Mouse (Mus musculus) E14TG2a.4 (cell line): Measurements from ENCODE around the gene Olfr1102.

Experiments used
- H3K27me3 ChIP-seq: 2 replicates; pipeline ENCODE4 v1.6.1; 2014; ENCODE audit warnings: low read length, control low read depth; ENCODE audit not compliant: insufficient read depth
- H3K36me3 ChIP-seq: 2 replicates; pipeline ENCODE4 v1.6.1; 2014; ENCODE audit warnings: low read length, control low read depth; ENCODE audit not compliant: insufficient read depth
- H3K4me1 ChIP-seq: replicated peaks from 2 replicates; pipeline ENCODE4 v1.6.1; 2014; ENCODE audit warnings: low read depth, low read length, control low read depth
- H3K4me3 ChIP-seq: replicated peaks from 2 replicates; pipeline ENCODE4 v1.5.1; 2014; ENCODE audit warnings: mild to moderate bottlenecking, low read length
- H3K9me3 ChIP-seq: 2 replicates; pipeline ENCODE4 v1.6.1; 2014; ENCODE audit warnings: low read length, control low read depth
- CTCF ChIP-seq: conservative IDR thresholded peaks from 2 replicates; pipeline ENCODE4 v1.5.1; 2014; ENCODE audit warnings: low read length
- NANOG ChIP-seq: IDR thresholded peaks from 2 replicates; pipeline ENCODE4 v1.6.1; 2014; ENCODE audit warnings: borderline replicate concordance, low read length, mixed read lengths
- POU5F1 ChIP-seq: IDR thresholded peaks from 2 replicates; pipeline ENCODE4 v1.6.1; 2014; ENCODE audit warnings: low read length, borderline replicate concordance

Olfr1102 gene

DNA sequence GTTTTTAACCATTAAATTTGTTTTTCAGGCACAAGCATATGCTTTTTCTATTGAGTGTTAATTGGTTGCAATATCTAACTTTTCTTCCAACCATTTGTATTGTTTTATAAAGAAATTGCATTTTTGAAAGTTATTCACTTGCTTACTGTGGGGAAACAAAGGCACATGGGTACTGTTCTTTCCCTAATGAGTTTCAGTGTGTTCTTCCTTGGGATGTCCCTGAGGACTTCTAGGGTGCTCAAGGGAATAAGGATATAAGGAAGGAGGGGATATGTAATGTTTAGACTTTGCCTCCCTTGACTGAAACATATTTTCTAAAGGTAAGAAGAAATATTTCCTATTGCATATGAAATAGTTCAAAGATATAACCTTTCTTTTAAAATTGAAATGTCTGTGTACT, at the start of gene Olfr1102:
Gene Olfr1102, plus strand, starts transcription at position 301 of the 400 bp plus-strand sequence.
- no peaks in the 10 kb centered on the region for H3K27me3 ChIP-seq
- TF ChIP-seq POU5F1: no peak
- TF ChIP-seq CTCF: no peak
- no peak for TF ChIP-seq NANOG
- no peak within 1 kb of the TSS for H3K4me3 ChIP-seq
- no peaks in the 10 kb centered on the region for H3K9me3 ChIP-seq
- H3K4me1 ChIP-seq: no peaks in the 10 kb centered on the region
- H3K36me3 ChIP-seq: no peaks in the 10 kb centered on the region

DNA sequence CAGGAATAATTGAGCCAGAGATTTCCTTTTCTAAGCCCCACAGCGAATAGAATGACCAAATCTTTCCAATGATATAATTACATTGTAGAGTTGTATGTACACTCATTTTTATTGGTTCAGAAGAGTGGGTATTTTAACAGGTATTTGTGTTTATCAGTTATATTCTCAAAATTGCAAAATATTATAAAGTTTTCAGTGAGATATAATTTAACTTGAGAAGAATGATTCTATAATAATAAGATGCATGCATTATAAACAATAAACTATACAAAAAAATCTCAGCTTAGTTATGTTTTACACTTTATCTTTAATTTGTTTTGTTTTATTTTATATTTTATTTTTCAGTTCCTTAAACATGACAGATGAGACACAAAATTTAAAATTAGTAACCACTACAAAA, 37.6 kb upstream of the Olfr1102 start, which contains the start of gene Olfr1099:
Gene Olfr1099, minus strand, starts transcription at position 101 of the 400 bp plus-strand sequence.
- H3K27me3 ChIP-seq: no peaks in the 10 kb centered on the region
- H3K4me3 ChIP-seq: no peak within 1 kb of the TSS
- H3K36me3 ChIP-seq: no peaks in the 10 kb centered on the region
- no peaks in the 10 kb centered on the region for H3K4me1 ChIP-seq
- TF ChIP-seq NANOG (no peak), POU5F1 (no peak), CTCF (no peak)
- H3K9me3 ChIP-seq: no peaks in the 10 kb centered on the region

DNA sequence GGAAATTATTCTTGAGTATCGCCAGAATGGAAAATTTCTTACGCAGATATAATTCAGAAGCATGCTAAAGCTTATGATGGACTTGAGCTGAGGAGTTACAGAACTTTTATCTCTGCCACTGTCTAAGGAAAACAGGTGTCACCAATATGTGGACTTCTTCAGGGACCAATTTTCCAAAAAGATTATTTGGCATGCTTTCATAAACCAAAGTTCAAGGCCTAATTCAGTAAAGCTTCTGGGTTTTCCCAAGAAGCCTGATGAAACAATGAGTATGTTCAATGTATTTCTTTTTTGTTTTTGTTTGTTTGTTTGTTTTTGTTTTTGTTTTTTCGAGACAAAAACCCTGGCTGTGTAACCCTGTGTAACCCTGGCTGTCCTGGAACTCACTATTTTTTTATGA, 18.3 kb upstream of the Olfr1102 start, which contains the start of gene Olfr1100:
Gene Olfr1100, minus strand, starts transcription at position 101 of the 400 bp plus-strand sequence.
- Histone ChIP-seq H3K4me1 (no peaks in the 10 kb centered on the region), H3K9me3 (no peaks in the 10 kb centered on the region), H3K27me3 (no peaks in the 10 kb centered on the region), H3K36me3 (no peaks in the 10 kb centered on the region), H3K4me3 (no peak within 1 kb of the TSS)
- TF ChIP-seq CTCF: no peak
- TF ChIP-seq NANOG: no peak
- no peak for TF ChIP-seq POU5F1

DNA sequence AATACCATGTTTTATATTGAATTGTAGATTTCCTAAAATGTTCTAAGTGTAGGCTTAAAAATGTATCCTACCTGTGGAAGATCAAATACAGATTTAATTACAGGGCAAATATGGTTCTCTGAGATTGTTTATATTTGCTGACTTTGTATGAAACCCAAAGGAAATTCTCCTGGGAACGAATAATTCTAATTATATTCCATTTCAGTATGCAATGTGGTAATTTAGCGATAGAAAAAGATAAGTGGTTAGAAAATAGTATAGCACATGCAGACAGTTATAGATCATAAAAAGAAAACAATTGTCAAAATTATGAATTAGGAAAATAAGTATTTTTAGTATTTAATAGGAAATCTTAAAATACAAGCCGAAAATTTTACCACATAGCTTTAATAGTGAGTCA, 7.1 kb upstream of the Olfr1102 start, which contains the start of gene Olfr1101:
Gene Olfr1101, minus strand, starts transcription at position 101 of the 400 bp plus-strand sequence.
- H3K36me3 ChIP-seq: no peaks in the 10 kb centered on the region
- H3K27me3 ChIP-seq: no peaks in the 10 kb centered on the region
- no peaks in the 10 kb centered on the region for H3K4me1 ChIP-seq
- H3K4me3 ChIP-seq: no peak within 1 kb of the TSS
- no peaks in the 10 kb centered on the region for H3K9me3 ChIP-seq
- TF ChIP-seq NANOG (no peak), POU5F1 (no peak), CTCF (no peak)

DNA sequence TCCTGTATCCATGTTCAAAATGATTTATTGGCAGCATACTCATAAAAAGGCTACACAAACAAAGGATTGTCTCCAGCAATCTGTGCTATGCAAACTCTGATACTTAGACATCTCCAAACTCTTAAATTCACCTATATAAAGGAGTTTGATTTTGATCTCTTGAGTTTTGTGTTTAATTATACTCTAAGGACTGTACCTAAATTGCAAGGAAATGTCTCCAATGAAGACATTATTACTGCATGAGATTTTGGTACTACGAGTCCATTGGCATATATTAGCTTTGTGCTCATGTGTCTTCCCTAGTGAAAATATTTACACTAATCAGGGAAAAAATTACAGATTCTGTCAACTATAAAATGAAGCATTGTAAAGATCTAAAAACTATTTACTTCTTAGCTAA, 28.8 kb downstream of the Olfr1102 start, which contains the start of gene Olfr1104:
Gene Olfr1104, minus strand, starts transcription at position 101 of the 400 bp plus-strand sequence.
- H3K4me3 ChIP-seq: no peak within 1 kb of the TSS
- no peaks in the 10 kb centered on the region for H3K27me3 ChIP-seq
- TF ChIP-seq CTCF: no peak
- TF ChIP-seq NANOG: no peak
- TF ChIP-seq POU5F1: no peak
- H3K36me3 ChIP-seq: no peaks in the 10 kb centered on the region
- no peaks in the 10 kb centered on the region for H3K9me3 ChIP-seq
- H3K4me1 ChIP-seq: no peaks in the 10 kb centered on the region

DNA sequence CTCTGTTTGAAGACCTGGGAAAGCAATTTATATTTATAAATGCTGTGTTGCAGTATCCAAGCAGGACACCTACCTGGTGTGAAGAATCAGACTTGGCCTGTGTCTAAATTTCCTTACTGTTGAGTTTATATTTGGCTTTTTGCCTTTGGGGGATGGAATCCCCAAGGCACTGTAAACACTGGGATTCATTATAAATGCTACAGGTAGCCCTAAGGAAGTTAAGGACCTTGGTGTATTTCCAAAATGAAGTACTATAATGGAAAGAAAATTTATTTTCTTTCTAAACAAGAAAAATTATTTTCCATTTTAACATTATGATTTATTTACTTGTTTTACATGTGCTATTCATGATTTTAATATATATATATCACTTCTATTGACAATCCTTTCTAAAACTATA, 38.2 kb downstream of the Olfr1102 start, which contains the start of gene Olfr1105:
Gene Olfr1105, minus strand, starts transcription at position 101 of the 400 bp plus-strand sequence.
- no peaks in the 10 kb centered on the region for H3K9me3 ChIP-seq
- H3K36me3 ChIP-seq: no peaks in the 10 kb centered on the region
- H3K4me3 ChIP-seq: no peak within 1 kb of the TSS
- no peak for TF ChIP-seq POU5F1
- TF ChIP-seq CTCF: no peak
- TF ChIP-seq NANOG: no peak
- no peaks in the 10 kb centered on the region for H3K27me3 ChIP-seq
- H3K4me1 ChIP-seq: no peaks in the 10 kb centered on the region

DNA sequence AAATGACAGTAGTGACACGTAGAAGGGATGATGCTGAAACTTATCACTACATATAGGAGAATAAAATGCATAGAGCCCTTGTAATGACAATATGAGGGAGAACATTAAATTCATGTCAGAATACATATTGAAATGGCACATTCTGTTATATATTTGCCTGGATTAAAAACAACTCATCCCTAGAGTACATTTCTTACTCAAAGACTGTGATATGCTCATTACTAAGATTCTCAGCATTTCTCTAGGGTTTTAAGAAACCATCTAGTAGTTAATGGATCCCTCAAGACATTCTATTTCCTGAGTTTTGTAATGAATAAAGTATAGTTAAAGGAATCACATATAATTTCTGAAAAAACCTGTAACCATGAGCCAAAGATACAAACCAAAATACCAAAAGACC, 54.0 kb downstream of the Olfr1102 start, which contains the start of gene Olfr1106:
Gene Olfr1106, minus strand, starts transcription at position 101 of the 400 bp plus-strand sequence.
- Histone ChIP-seq H3K4me3 (no peak within 1 kb of the TSS), H3K9me3 (no peaks in the 10 kb centered on the region), H3K36me3 (no peaks in the 10 kb centered on the region), H3K27me3 (no peaks in the 10 kb centered on the region), H3K4me1 (no peaks in the 10 kb centered on the region)
- TF ChIP-seq CTCF: no peak
- TF ChIP-seq NANOG: no peak
- no peak for TF ChIP-seq POU5F1
